Mouse (Mus musculus) cerebellum, adult 8-10 months (tissue): Measurements from ENCODE around the gene Tsga10.

Experiments
- DNase-seq: peaks from one replicate; pipeline ENCODE4 v3.0.0; 2022

Gene Tsga10

GRCm38 (mm10) chr1:37866286-37866685, at the start of gene Tsga10:
Gene Tsga10, minus strand, starts transcription at chr1:37866429.
- DNase-seq, result no peak

DNA sequence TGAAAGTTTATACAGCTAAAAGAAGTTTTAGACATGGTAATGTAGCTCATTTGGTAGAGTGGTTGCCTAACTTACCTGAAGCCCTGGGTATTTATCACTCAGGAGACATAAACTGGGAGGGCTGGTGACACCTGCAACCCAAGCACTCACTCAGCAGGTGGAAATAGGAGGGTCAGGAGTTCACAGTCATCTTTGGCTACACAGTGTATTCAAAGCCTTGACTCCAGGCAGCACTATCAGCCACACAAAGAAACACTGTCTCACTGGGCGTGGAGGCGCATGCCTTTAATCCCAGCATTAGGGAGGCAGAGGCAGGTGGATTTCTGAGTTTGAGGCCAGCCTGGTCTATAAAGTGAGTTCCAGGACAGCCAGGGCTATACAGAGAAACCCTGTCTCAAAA, 46.5 kb upstream of the Tsga10 start:
- DNase-seq, result no peak

- no peak for DNase-seq
Measured at GRCm38 (mm10) chr1:37903178-37903577, 36.9 kb upstream of the Tsga10 start.

- no peak for DNase-seq
Measured at GRCm38 (mm10) chr1:37900288-37900687, 34.1 kb upstream of the Tsga10 start.

- DNase-seq, result no peak
Measured at GRCm38 (mm10) chr1:37899816-37900215, 33.6 kb upstream of the Tsga10 start.

GRCm38 (mm10) chr1:37894606-37895005, 28.4 kb upstream of the Tsga10 start:
- DNase-seq, result no peak

DNA sequence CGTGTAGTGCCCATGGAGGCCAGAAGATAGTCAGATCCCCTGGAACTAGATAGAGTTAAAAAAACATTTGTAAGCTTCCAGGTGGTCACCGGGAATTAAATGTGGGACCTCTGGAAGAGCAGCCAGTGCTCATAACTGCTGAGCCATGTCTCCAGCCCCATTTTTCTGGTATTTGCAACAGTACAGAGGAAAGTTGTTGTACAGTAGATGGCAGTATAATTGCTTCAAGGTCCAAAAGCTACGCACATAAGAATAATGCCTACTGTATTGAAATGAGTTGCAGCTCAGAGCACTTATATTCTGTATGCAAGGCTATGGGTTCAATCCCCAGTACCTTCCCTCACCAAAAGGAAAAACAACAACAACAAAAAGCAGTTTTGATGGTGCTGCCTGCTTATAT, 25.2 kb upstream of the Tsga10 start:
- DNase-seq, result no peak

GRCm38 (mm10) chr1:37890025-37890652, 23.9 kb upstream of the Tsga10 start, which contains the start of the genes Mitd1 and Mrpl30:
Gene Mitd1, minus strand, starts transcription at chr1:37890411.
Gene Mrpl30, plus strand, starts transcription at chr1:37890477.
- DNase-seq, result peak; percentile 94

DNA sequence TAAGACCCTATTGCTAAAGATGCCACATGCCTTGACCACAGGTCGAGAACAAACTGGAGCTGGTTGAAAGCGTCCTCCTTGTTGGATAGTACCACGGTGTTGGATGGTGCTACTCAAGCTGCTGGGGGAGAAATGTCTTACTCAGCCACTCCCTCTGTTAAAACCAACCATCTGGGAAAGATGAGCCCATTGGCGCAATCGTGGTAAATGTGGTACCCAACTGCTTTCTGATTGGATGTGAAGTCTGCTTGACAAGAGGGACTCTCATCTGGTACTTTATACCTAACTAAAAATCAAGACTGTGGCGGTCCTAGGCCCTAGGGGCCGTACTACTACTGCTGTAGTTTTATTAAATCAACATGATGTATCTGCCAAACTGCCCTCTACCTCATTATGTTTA, 23.0 kb upstream of the Tsga10 start:
- DNase-seq, result no peak

DNA sequence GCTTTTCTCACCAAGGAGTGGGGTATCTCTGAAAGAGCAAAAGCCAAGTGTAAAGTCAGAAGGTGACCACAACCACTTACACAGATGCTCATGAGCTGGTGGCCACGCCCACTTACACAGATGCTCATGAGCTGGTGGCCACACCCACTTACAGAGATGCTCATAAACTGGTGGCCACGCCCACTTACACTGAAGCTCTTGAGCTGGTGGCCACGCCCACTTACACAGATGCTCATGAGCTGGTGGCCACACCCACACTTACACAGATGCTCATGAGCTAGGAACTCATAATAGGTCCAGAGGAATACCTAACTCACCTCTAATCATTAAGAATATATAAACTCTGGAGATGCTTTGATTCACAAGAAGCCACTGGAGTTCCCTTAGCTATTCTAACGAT, 18.2 kb upstream of the Tsga10 start:
- no peak for DNase-seq

GRCm38 (mm10) chr1:37883411-37883810, 17.2 kb upstream of the Tsga10 start:
- DNase-seq, result no peak

- no peak for DNase-seq
Measured at GRCm38 (mm10) chr1:37877736-37878460, 11.7 kb upstream of the Tsga10 start.

- no peak for DNase-seq
Measured at GRCm38 (mm10) chr1:37873157-37873556, 6.9 kb upstream of the Tsga10 start.

DNA sequence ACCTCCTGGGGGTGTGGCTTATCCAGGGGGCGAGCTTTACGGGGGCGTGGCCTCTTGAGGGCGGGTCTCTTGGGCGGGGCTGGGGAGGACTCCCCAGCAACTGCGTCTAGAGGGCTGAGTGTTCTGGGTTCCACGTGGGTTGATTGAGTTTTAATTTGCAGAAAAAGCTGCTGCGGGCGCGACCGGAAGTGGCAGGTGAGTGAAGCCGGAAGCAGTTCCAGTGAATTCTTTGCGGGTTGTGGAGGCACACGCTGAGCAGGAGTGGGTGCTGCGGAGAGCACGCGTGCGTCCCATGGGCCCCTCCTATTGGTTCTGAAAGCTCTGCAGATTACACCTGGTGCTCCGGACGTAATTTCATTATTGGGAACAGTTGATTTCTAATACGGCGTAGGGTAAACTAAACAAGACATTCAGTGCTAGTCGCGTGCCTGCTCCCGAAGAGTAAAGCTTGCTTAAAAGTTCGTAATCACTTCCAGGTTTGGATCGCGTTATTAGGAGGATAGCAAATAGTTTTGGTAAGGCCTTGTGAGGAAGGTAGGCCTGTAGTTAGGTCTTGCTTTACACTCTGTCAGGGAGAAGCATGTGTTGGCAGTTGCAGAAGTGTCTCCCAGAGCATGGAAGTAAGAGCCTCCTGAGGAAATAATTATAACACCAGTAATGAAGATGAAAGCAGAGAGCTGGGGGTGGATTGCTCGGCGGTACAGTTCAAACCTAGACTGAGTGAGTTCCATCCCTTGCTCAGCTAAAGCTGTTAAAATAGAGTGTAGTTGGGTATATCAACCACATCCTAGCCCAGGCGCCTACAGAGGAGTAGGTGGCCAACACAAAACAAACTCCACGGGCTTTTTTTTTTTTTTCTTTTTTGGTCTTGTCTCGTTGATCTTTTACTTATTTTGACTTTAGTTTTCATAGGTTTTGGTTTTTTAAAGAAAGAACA, 6.2 kb upstream of the Tsga10 start:
- DNase-seq, result peak; percentile 70

- DNase-seq, result no peak
Measured at GRCm38 (mm10) chr1:37871704-37872103, 5.5 kb upstream of the Tsga10 start, which contains the start of gene Lipt1. Gene Lipt1, plus strand, starts transcription at chr1:37871738.

GRCm38 (mm10) chr1:37869362-37869761, 3.1 kb upstream of the Tsga10 start:
- DNase-seq, result no peak

DNA sequence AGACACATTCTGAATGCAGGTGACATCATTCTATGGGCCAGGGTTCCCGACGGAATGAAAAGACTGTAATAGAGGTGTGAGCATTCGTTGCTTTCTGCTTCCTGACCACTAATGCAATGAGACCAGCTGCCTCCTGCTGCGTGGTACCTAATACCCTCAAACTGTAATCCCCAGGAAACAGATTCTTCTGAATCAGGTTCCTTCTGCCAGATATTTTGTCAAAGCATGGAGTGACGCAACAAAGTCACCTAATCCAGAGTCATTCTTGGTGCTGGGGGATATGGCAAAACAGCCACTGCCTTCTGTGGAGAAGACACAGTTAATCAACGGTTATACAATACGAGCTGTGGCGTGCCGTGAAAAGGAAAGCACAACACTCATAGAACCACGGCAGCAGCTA, 2.4 kb upstream of the Tsga10 start:
- DNase-seq, result no peak

DNA sequence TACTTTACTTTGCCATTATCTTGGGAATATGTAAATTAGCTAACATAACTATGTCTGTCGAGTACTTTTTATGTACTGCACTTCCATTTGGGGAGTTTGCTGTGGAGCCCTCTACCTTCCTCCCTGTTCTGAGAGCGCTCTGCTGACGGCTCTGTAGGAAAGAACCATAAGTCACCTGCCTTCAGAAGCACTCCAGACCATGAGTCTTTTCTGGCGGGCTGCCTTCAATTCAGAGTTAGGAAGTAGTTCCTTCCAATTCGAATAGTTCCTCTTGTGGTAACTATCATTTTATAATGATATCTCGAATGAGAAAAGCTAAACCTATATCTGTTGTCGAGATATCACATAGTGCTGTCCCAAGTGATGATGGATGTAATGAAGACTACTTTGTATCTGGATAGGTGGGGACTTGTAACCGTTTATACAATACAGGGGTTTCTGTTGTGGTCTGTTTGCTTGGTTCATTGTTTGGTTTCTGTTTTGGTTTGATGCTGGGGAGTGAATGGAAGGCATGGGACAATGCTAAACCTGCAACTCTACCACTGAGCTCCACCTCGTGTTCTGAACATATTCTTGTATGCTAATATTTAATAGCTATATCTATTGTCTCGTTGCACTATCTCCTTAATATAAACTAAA, 1.6 kb upstream of the Tsga10 start:
- DNase-seq, result no peak

- DNase-seq, result peak; percentile 44
Measured at GRCm38 (mm10) chr1:37867056-37867455, 827 bp upstream of the Tsga10 start.

DNA sequence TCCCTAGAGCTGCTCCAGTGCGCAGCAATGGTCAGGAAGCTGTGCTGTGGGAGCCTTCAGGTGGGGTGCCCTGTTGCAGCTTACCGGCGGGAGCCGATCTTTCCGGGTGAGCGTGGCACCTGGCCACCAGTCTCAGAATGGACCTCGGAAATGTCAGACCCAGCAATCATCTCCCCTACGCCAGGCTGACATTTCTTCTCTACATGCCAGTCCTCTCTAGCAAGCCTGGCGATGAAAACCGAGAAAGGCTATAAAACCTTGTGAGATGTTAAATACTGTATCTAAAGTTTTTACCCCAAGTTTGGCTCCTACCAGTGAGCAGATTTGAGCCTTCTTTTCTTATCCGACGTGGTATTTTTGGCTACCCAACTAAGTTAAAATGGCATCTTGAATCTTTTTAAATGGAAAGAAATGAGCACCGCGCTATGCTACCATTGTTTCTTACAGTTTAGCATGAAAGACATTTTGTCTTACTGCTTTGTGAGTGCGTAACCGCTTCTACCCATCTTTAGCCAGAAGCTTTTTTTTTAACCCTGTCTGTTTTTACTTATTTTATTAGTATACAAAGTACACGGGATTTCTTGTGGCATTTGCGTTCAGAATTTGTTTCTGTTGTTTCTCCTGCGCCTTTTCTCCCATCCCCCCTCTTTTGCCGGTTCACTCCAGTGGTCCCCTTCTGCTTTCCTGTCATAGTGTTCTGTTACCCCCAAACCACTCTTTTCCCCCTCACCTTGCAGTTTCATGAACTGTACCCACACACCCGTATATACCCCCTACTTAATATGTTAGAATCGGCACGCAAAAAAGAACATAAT, 621 bp downstream of the Tsga10 start:
- DNase-seq, result no peak

DNA sequence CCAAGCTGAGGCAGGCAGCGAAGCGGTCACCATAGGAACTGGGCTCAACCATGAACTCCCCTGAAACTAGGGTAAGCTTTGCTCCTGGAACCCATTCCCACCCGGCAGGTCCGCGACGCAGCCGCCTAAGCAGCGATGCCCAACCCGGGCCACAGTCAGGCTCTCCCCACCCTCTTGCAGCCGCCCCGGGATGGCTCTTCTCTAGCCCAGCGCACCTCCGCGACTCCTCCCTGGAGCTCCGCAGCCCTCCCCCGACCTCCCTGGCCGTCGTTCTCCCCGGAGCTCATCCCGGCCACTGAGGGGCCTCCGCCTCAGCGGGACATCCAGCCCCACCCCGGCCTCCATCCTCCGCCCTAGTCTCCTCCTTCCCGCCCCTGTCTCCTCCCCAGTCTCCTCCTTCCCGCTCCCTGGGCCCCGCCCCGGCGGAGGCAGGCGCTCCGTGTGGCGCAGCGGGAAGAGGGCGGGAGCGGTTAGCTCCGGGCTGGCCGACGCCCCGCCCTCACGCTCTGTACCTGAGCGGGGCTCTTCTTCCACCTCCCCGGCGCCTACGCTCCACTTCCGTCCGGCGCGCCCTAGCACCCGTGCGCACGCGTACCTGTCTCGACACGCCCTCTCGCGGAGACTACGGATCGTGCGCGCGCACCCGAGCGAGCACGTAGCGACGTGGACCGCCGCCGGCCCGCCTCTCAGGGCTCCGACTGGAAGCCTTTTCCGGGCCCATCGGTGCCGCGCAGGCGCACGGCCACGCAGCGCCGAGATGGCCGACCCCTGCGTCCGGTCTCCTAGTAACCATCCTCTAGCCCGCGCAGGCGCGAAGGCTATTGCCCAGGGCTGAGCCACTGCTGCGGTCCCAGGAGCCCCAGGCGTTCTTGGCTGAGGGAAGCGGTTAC, 1.5 kb downstream of the Tsga10 start:
- peak; percentile 99 for DNase-seq
